Mouse (Mus musculus) retina, adult 2 months (tissue): ENCODE results near the gene Ifnk.

Experiments used
- DNase-seq: peaks from one replicate; pipeline ENCODE4 v3.0.0-alpha.2; 2012; ENCODE audit warnings: low read depth, low spot score

The Ifnk gene

GRCm38 (mm10) chr4:35151756-35152155, at the start of gene Ifnk:
Ifnk (plus strand) TSS chr4:35152056.
- DNase-seq = no peak

- DNase-seq = no peak
Observed at GRCm38 (mm10) chr4:35105115-35105773, 46.6 kb upstream of the Ifnk start.

GRCm38 (mm10) chr4:35112452-35112851, 39.4 kb upstream of the Ifnk start:
- no peak for DNase-seq

GRCm38 (mm10) chr4:35113516-35114248, 38.2 kb upstream of the Ifnk start:
- no peak for DNase-seq

- no peak for DNase-seq
Observed at GRCm38 (mm10) chr4:35114950-35115349, 36.9 kb upstream of the Ifnk start.

- DNase-seq = no peak
Observed at GRCm38 (mm10) chr4:35115933-35116332, 35.9 kb upstream of the Ifnk start.

- no peak for DNase-seq
Observed at GRCm38 (mm10) chr4:35117144-35117543, 34.7 kb upstream of the Ifnk start.

GRCm38 (mm10) chr4:35118851-35119250, 33.0 kb upstream of the Ifnk start:
- no peak for DNase-seq

- DNase-seq = no peak
Observed at GRCm38 (mm10) chr4:35120159-35120558, 31.7 kb upstream of the Ifnk start.

GRCm38 (mm10) chr4:35120575-35120974, 31.3 kb upstream of the Ifnk start:
- no peak for DNase-seq

GRCm38 (mm10) chr4:35121060-35121459, 30.8 kb upstream of the Ifnk start:
- no peak for DNase-seq

GRCm38 (mm10) chr4:35123087-35123486, 28.8 kb upstream of the Ifnk start:
- no peak for DNase-seq

GRCm38 (mm10) chr4:35124027-35124426, 27.8 kb upstream of the Ifnk start:
- DNase-seq = no peak

GRCm38 (mm10) chr4:35125299-35125777, 26.5 kb upstream of the Ifnk start:
- DNase-seq = no peak

- no peak for DNase-seq
Observed at GRCm38 (mm10) chr4:35126776-35127175, 25.1 kb upstream of the Ifnk start.

- DNase-seq = no peak
Observed at GRCm38 (mm10) chr4:35127759-35128158, 24.1 kb upstream of the Ifnk start.

GRCm38 (mm10) chr4:35130411-35130948, 21.4 kb upstream of the Ifnk start:
- no peak for DNase-seq

- DNase-seq = no peak
Observed at GRCm38 (mm10) chr4:35131592-35131991, 20.3 kb upstream of the Ifnk start.

- DNase-seq = no peak
Observed at GRCm38 (mm10) chr4:35133411-35133810, 18.4 kb upstream of the Ifnk start.

GRCm38 (mm10) chr4:35134846-35135611, 16.8 kb upstream of the Ifnk start:
- no peak for DNase-seq

GRCm38 (mm10) chr4:35135806-35136205, 16.1 kb upstream of the Ifnk start:
- no peak for DNase-seq

GRCm38 (mm10) chr4:35136996-35137395, 14.9 kb upstream of the Ifnk start:
- DNase-seq = no peak
